Mouse (Mus musculus) liver, adult (tissue): ENCODE measurements around the gene Ren1.

Source experiments
- GATA4 ChIP-seq: IDR thresholded peaks from 2 replicates; pipeline ENCODE4 v1.6.1; 2014; ENCODE audit warnings: mild to moderate bottlenecking, low read length; ENCODE audit not compliant: insufficient replicate concordance

Gene Ren1

GRCm38 (mm10) chr1:133382552-133383155 is 32.3 kb downstream of the Ren1 start:
- TF ChIP-seq GATA4: no peak

- no peak for TF ChIP-seq GATA4
These were observed 33.0 kb downstream of the Ren1 start for GRCm38 (mm10) chr1:133383157-133383783.

GRCm38 (mm10) chr1:133385506-133385905 is 35.2 kb downstream of the Ren1 start:
- TF ChIP-seq GATA4: no peak

GRCm38 (mm10) chr1:133386209-133386608 is 35.9 kb downstream of the Ren1 start:
- no peak for TF ChIP-seq GATA4

GRCm38 (mm10) chr1:133387539-133388268 is 37.4 kb downstream of the Ren1 start:
- no peak for TF ChIP-seq GATA4

GRCm38 (mm10) chr1:133394702-133395101 is 44.4 kb downstream of the Ren1 start:
- no peak for TF ChIP-seq GATA4

- no peak for TF ChIP-seq GATA4
These were observed 46.4 kb downstream of the Ren1 start for GRCm38 (mm10) chr1:133396693-133397092.

- no peak for TF ChIP-seq GATA4
These were observed 46.8 kb downstream of the Ren1 start for GRCm38 (mm10) chr1:133397094-133397482.

GRCm38 (mm10) chr1:133397483-133398237 is 47.4 kb downstream of the Ren1 start:
- no peak for TF ChIP-seq GATA4

- TF ChIP-seq GATA4: no peak
These were observed 49.9 kb downstream of the Ren1 start for GRCm38 (mm10) chr1:133400014-133400725.

GRCm38 (mm10) chr1:133404005-133404404 is 53.7 kb downstream of the Ren1 start:
- TF ChIP-seq GATA4: no peak

GRCm38 (mm10) chr1:133406614-133407013 is 56.3 kb downstream of the Ren1 start:
- TF ChIP-seq GATA4: no peak

GRCm38 (mm10) chr1:133407436-133407835 is 57.1 kb downstream of the Ren1 start:
- no peak for TF ChIP-seq GATA4

GRCm38 (mm10) chr1:133408321-133408720 is 58.0 kb downstream of the Ren1 start:
- TF ChIP-seq GATA4: no peak
